Mouse (Mus musculus): ENCODE measurements at regions not wholly inside any gene's neighbourhood (a gene's known extent, or its start where the extent isn't known, plus 50 kb on each side); places are given as distances from the start of the nearest gene placed in this dataset.

DNA sequence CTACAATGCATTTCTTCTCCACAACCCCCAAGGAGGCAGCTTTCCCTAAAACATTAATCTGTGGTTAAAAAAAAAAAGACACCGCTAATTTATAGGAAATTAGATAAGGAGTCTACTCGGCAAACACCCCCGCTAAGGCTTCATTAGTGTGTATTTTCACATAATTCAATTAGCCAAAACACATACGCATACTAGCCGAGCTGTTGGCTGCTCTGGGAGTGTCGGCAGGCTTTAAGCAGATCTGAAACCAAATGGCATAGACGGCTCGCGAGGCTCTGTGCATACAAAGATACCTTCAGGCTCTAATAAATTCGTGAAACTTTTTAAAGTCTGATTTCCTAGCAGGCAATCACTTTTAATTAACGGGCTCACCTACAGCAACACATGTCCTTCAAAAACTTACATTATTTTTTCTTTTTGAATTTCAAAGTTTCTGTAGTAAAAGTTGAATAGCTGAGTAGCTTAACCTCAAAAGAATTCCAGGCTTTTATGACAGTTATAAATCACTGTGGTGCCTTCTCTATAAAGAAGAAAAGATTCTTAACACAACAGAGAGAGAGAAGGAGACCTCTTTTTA is 68.0 kb upstream of the Smyd2 start:
- DNase-seq (ENCODE audit: low spot score): no peak

DNA sequence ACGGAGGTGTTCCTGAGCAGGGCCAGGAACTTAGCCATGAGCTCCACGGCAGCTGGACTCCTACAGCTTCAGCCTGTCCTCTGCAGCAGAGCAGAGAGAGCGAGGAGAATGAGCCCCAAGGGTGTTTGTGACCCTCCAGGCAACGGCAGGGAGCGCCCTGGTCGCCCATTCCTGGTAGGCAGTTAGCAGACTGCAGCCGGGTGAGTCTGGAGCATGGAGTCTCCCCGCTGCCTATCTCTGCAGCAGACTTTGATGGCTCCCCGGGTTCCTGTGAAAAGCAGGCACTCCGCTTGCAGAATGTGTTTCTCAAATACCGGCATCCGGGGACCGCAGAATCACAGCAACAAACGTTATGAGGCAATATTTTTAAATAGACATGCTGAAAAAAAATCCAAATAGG is 67.2 kb upstream of the Smyd2 start:
- no peak for DNase-seq (ENCODE audit: low spot score)

DNA sequence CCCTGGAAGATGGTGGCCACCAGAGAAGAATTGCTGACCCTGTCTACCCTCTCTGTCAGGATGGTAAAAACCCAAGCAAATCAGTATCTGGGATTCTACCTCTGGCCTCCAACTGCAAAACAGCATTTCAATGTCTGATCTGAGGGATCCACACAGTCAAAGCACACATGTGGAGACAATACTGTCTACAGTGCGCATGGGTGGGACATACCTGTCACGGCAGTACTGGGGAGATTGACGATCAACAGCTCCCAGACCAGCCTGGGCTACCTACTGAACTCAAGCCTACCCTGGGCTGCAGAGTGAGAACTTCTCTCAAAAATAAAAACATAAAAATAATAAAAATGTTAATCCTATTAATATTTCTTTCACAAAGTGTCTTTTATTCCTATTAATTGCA is 66.7 kb upstream of the Smyd2 start:
- DNase-seq (ENCODE audit: low spot score): no peak

DNA sequence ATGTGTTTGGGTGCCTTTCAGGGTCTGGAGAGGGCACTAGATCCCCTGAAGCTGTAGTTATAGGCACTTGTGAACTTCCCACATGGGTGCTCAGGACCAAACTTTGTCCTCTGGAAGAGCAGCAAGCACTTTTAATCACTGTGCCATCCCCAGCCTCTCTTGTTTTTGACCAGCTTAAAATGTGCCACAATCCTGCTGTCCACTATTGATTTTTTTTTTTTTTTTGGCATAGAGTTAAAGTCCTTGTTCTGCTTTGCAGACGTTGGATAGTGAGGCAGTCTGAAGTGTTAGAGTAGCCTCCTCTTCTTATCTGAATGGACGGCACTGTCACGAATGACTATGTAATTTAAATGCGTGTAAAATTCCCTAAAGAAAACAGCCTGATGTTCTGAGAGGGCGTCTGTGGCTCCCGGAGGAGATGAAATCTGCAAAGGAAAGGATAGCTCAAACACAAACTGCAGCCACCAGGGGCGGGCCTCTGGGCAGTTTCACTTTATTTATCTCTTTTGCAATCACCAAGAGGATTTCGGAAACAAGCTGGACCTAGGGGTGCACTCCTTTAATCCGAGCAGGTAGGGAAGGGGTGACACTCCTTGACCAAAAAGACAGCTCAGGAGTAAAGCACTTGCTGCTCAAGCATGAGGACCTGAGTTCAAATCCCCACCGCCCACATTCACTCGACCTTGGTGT is 63.5 kb upstream of the Smyd2 start:
- DNase-seq (ENCODE audit: low spot score): no peak

DNA sequence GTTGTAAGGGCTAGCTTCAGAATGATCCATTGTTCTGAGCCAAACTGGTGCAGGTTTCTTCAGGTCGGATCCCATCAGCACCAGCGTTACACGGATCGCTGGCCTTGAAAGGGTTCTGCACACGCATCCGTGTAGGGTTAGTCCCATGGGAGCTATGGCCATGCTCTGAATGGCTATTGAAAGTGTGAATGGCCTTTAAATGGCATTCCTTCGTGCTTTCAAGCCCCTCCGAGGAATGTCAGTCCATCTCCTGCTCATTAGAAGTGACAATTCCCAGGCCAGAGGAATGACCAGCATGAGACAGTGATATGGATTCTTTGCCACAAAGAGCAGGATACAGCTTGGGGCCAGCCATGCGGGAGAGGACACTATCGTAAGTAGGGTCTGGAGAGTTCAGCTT is 56.1 kb upstream of the Smyd2 start:
- no peak for DNase-seq (ENCODE audit: low spot score)

DNA sequence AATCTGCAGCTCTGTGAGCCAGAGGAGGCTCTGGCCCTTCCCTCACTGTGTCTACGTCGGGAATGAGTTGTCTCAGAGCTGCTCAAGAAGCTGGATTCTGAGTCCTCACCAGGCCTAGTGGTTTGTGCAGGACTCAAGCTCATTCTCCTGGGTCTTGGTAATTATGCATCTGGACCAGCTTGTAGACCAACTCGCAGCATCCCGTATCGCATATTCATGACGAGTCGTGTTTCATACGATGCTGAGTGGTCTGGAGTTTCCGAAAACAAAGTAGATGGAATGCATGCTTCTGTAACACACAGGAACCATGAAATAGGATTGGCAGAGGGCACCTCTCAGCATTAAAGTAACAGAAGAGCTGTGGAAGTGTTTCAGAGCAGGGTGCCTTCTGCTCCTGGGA is 53.5 kb upstream of the Smyd2 start:
- no peak for DNase-seq (ENCODE audit: low spot score)

DNA sequence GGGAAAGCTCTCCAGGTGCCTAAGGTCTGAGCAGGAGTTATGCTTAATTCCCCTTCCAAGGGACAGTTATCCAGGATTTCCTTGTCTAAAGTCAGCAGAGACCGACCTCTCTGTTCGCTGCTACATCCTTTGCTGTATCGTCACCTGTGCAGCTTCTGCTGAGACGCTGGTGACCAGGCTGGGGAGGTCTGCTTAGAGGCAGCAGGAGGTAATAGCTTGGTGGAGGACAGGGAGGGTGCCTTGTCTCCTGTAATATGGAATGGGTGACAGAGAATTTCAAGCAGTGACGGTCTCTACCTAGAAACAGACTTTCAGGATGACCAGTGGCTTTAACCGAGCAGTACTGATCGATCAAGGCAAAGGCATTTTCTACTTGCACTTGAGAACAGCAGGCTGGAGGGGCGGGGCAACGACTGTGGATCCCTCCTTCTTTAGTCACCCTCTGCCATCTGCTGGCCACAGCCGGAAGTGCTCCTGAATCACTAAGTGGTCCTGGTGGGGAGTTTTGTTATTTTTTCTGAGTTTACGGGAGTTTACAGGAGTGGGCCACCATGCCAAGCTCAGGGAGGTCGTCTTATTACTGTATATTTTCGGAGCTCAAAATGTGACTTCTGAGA is 50.7 kb upstream of the Smyd2 start:
- peak; percentile 77 for DNase-seq (ENCODE audit: low spot score)

Measured in heart, adult 8-10 months (tissue).